Mouse (Mus musculus) heart, embryonic 14.5 days (tissue): Measurements from ENCODE around the gene Lysmd1. TPM values are rescaled to one million over a fixed set of nuclear protein-coding genes. Genes with fewer than 3 reads are reported as not detected.

Source experiments
- ATAC-seq: fragments of 200-750 bp; cut with Nextera tagmentation; 2 replicates; pipeline ENCODE4 v1.8.0; 2017; ENCODE audit warnings: low read depth, moderate TSS enrichment; ENCODE audit not compliant: insufficient number of reproducible peaks, insufficient read depth, low FRiP score
- H3K27ac ChIP-seq, 2 experiments: fragments of 200-500 bp in 1 of 2; fragments of 300-500 bp in 1 of 2; sonication (generic) in 1 of 2; replicated peaks in 1 of 2; 2 replicates each; pipeline ENCODE4 v1.5.1; 2012 to 2014; ENCODE audit warnings: low read depth in 2 of 2, low read length in 2 of 2, control low read depth in 1 of 2, mild to moderate bottlenecking in 1 of 2, mixed read lengths in 1 of 2; ENCODE audit not compliant: control insufficient read depth in 1 of 2, insufficient read depth in 1 of 2
- H3K27me3 ChIP-seq: fragments of 300-500 bp; sonication (generic); 2 replicates; pipeline ENCODE4 v1.6.1; 2014; ENCODE audit warnings: mild to moderate bottlenecking, low read length, control low read depth; ENCODE audit not compliant: control insufficient read depth, insufficient read depth
- H3K36me3 ChIP-seq: fragments of 300-500 bp; sonication (generic); 2 replicates; pipeline ENCODE4 v1.6.1; 2014; ENCODE audit warnings: mild to moderate bottlenecking, control low read depth, low read length, mixed read lengths; ENCODE audit not compliant: control insufficient read depth, insufficient read depth
- H3K4me1 ChIP-seq, 2 experiments: fragments of 200-500 bp in 1 of 2; fragments of 300-500 bp in 1 of 2; sonication (generic) in 1 of 2; 2 replicates each; pipeline ENCODE4 v1.6.1; 2012 to 2014; ENCODE audit warnings: low read length in 2 of 2, control low read depth in 1 of 2, mixed read lengths in 1 of 2; ENCODE audit not compliant: control insufficient read depth in 2 of 2, insufficient read depth in 2 of 2
- H3K4me2 ChIP-seq: fragments of 300-500 bp; sonication (generic); 2 replicates; pipeline ENCODE4 v1.6.1; 2014; ENCODE audit warnings: mild to moderate bottlenecking, low read length
- H3K4me3 ChIP-seq, 2 experiments: fragments of 200-500 bp in 1 of 2; fragments of 300-500 bp in 1 of 2; sonication (generic) in 1 of 2; 2 replicates each; pipeline ENCODE4 v1.5.1; 2012 to 2014; ENCODE audit warnings: low read length in 2 of 2, mild to moderate bottlenecking in 2 of 2, control low read depth in 1 of 2, low read depth in 1 of 2, moderate library complexity in 1 of 2; ENCODE audit not compliant: control insufficient read depth in 1 of 2, insufficient read depth in 1 of 2
- H3K9ac ChIP-seq: fragments of 300-500 bp; sonication (generic); 2 replicates; pipeline ENCODE4 v1.6.1; 2014; ENCODE audit warnings: mild to moderate bottlenecking, low read length
- H3K9me3 ChIP-seq: fragments of 300-500 bp; sonication (generic); 2 replicates; pipeline ENCODE4 v1.6.1; 2016; ENCODE audit warnings: low read length, control low read depth; ENCODE audit not compliant: control insufficient read depth
- WGBS: fragments of 180-500 bp; shearing (Covaris S2); extraction: QIAGEN DNeasy Blood & Tissue Kit; methylation state at CpG from one replicate; pipeline ENCODE4 v1.1.7; 2014; 5-methylcytosine and 5-hydroxymethylcytosine counted together
- polyA plus RNA-seq: library from polyadenylated mRNA; unstranded; fragments of >200 nt; fragmentation: Nextera tagmentation; extraction: Ambion mirVana; gene quantifications from 2 replicates; pipeline ENCODE4 v1.2.1, GENCODE M21; 2014

Lysmd1 gene
- polyA plus RNA-seq, 1 experiment from 2014 or later: 8.1 TPM

DNA sequence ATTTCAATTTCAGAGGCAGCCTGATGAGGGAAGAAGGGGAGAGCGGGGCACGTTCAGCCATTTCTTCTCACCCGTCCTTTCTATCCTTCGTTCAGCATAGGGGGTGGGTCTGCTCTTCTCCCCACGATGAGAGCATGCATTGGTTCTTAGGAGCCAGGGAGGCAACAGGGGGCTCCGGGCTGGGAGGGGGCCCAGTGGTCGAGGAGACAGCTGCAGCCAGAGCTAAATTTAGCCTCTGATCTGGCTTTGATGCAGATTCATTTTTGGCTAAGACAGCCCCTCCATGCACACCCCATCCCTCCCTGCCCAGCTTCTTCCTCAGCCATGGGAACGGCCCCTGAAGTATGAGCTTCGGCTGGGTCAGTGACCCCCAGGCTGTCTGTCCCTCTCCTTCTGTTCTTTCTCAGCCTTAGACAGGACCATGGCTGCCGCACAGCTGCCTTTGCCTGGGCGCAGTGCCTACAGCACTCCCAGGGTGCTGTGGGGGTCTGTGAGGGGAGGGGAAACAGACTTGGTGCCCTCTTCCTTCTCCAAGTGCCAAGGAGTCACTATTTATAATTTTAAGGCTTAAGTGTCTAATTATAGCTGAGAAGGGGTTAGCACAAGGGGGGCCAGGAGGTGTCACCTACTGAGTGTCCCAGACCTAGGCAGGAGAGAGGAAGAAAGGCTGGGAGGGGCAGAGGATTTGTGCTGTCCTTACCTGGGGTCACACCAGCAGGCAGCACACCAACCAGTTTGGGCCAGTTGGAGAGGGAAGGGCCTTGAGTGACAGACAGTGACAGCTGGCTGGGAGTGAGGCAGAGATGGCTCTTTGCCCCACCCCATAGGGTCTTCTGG lies 29.7 kb downstream of the Lysmd1 start:
- Histone ChIP-seq H3K27me3 (no peaks in the 10 kb centered on the region; the same call in 1 of the 2 replicates), H3K36me3 (peaks cover 7% of the 10 kb centered on the region; the same call in 1 of the 2 replicates), H3K4me2 (peak overlapping the region; percentile 11; the same call in 1 of the 2 replicates), H3K27ac (no peak overlapping the region), H3K4me1 (peaks cover 20 to 39% of the 10 kb centered on the region in 2 experiments), H3K9ac (no peak overlapping the region), H3K4me3 (no peak overlapping the region), H3K9me3 (no peaks in the 10 kb centered on the region)
- WGBS: 46% methylated on average over 11 of the region's 11 CpGs
- ATAC-seq: no peak

DNA sequence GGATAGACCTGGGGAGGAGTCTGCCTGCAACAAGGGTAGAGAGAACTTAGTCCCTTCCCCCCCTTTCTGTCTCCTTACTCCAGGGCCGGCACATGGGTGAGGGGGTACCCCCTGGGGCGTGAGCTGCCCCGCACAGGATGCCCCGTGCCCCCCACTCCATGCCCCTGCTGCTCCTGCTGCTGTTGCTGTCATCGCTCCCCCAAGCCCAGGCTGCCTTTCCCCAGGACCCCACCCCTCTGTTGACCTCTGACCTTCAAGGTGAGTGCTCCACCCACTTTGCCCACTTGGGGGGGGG lies 30.3 kb downstream of the Lysmd1 start:
- Histone ChIP-seq H3K4me1 (peaks cover 20 to 39% of the 10 kb centered on the region in 2 experiments), H3K27ac (no peak overlapping the region), H3K36me3 (peaks cover 10% of the 10 kb centered on the region; the same call in 1 of the 2 replicates), H3K9ac (no peak overlapping the region), H3K27me3 (peaks cover 2% of the 10 kb centered on the region), H3K9me3 (no peaks in the 10 kb centered on the region), H3K4me3 (no peak overlapping the region), H3K4me2 (0 out of 2 replicates have a peak overlapping the region, but pooled peaks have one; percentile 11)
- ATAC-seq: no peak
- WGBS: 78% methylated on average over 5 of the region's 5 CpGs

DNA sequence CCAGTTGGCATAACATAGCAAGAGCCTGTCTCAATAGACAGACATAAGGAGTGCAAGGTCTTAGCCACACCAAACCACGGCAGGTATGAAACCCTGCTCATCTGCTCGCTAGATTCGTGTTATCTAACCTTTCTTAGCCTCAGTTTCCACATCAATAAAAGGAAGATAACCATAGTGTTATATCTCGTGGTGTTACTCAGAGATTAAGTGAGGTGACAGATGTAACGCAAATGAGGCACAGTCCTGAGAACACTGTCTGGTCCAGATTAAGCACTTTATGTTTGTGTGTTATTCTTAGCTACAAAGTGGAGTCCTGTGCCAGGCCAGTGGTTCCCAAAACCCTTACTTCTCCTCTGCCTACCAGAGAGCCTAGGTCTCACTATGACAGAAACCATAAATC lies 31.0 kb downstream of the Lysmd1 start:
- WGBS: 46% methylated on average over 5 of the region's 5 CpGs
- no peak overlapping the region for H3K9ac ChIP-seq
- H3K4me1 ChIP-seq: peaks cover 20 to 35% of the 10 kb centered on the region in 2 experiments
- no peak overlapping the region for H3K27ac ChIP-seq
- no peak for ATAC-seq
- no peaks in the 10 kb centered on the region for H3K9me3 ChIP-seq
- H3K36me3 ChIP-seq: peaks cover 16% of the 10 kb centered on the region; the same call in 1 of the 2 replicates
- peaks cover 8% of the 10 kb centered on the region for H3K27me3 ChIP-seq
- no peak overlapping the region for H3K4me2 ChIP-seq
- no peak overlapping the region for H3K4me3 ChIP-seq

GRCm38 (mm10) chr3:95169996-95170395 lies 36.1 kb downstream of the Lysmd1 start:
- Histone ChIP-seq H3K4me2 (no peak overlapping the region), H3K4me3 (no peak overlapping the region), H3K9ac (no peak overlapping the region), H3K36me3 (peaks cover 30% of the 10 kb centered on the region), H3K4me1 (peaks cover 0 to 16% of the 10 kb centered on the region in 2 experiments; a peak in 3 of 4 replicates), H3K9me3 (no peaks in the 10 kb centered on the region), H3K27ac (no peak overlapping the region), H3K27me3 (peaks cover 55% of the 10 kb centered on the region)
- no peak for ATAC-seq
- WGBS: 84% methylated on average over 10 of the region's 10 CpGs

DNA sequence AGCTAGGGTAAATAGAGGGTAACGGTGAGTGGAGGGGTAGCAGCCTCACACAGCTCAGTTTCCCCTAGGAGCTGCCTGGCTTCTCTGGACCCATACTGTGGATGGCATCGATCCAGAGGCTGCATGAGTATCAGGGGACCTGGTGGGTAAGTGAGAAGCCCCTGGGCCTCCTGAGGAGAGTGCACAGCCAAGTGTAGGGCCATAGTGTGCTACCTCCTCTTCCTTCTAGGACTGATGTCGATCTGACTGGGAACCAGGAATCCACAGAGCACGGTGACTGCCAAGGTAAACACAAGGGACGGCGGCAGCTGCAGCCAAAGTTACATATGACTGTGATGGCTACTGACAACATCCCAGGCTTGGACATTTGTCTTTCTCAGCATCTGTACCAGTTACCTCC lies 37.2 kb downstream of the Lysmd1 start:
- Histone ChIP-seq H3K27ac (no peak overlapping the region), H3K4me1 (peaks cover 0 to 16% of the 10 kb centered on the region in 2 experiments; a peak in 3 of 4 replicates), H3K36me3 (peaks cover 27% of the 10 kb centered on the region), H3K4me3 (no peak overlapping the region), H3K4me2 (no peak overlapping the region), H3K27me3 (peaks cover 55% of the 10 kb centered on the region), H3K9me3 (no peaks in the 10 kb centered on the region), H3K9ac (no peak overlapping the region)
- 71% methylated on average over 6 of the region's 6 CpGs for WGBS
- no peak for ATAC-seq

DNA sequence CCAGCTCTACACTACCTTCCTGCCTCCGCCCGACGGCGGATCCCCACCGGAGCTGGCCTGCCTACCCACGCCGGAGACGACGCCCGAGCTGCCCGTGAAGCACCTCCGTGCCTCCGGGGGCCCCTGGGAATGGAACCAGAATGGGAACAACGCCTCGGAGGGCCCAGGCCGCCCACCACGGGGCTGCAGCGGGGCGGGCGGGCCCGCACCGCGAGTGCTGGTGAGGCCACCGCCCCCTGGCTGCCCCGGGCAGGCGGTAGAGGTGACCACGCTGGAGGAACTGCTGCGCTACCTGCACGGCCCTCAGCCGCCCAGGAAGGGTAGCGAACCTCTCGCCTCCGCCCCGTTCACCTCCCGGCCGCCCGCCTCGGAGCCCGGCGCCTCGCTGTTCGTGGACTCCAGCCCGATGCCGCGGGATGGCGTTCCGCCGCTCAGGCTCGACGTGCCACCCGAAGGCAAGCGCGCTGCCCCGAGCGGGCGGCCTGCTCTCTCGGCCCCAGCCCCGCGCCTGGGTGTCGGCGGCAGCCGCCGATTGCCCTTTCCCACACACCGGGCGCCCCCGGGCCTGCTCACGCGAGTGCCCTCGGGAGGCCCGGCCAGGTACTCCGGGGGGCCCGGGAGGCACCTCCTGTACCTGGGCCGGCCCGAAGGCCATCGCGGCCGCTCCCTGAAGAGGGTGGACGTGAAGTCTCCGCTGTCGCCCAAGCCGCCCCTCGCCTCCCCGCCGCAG lies 38.8 kb downstream of the Lysmd1 start:
- peak overlapping the region; percentile 25; the same call in 1 of the 2 replicates for H3K9ac ChIP-seq
- WGBS: 14% methylated on average over 82 of the region's 84 CpGs

DNA sequence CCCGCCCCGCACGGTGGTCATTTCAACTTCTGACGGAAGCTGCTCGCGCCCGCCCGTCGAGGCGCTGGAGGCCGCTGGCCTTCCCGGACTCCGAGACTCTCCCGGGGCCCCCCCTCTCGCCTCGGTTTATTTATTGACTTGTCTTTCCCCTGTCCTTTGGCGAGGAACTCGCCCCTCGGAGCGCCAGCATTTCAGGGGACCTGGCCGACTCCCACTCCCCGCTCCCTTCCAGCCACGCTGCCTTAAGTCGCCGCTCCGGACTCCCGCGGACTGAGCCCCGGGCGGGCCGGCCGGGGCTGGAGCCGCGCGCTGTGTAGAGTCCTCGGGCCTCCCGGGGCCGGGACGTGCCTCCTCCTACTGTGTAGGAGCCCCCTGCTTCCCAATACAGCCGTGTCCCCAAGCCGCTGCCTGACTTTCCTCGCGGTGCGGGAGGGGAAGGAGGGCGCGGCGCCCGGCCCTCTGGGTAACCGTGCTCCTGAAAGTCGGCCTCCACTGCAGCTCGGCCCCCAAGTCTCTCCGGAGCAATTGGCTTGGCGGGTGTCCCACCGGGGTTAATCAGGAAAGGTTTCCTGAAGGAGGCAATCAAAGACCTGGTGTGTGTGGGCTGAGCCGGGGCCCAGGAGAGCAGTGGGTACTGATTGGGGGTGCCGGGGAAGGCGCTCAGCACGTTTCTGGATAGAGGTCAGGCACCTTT lies 39.5 kb downstream of the Lysmd1 start:
- Histone ChIP-seq H3K9me3 (no peaks in the 10 kb centered on the region), H3K4me3 (peak overlapping the region; percentile 31 to 41), H3K9ac (peak overlapping the region; percentile 60), H3K27me3 (peaks cover 55% of the 10 kb centered on the region), H3K36me3 (peaks cover 24% of the 10 kb centered on the region), H3K4me1 (peaks cover 0 to 16% of the 10 kb centered on the region in 2 experiments; a peak in 3 of 4 replicates), H3K27ac (no peak overlapping the region), H3K4me2 (peak overlapping the region; percentile 76)
- WGBS: 2% methylated on average over 56 of the region's 58 CpGs
- ATAC-seq: 0 out of 2 replicates have a peak, but pooled peaks have one; percentile 10

More for the DNA sequence above, 38.8 kb downstream of the Lysmd1 start:
- H3K4me1 ChIP-seq: peaks cover 0 to 16% of the 10 kb centered on the region in 2 experiments; a peak in 3 of 4 replicates
- H3K4me3 ChIP-seq: peak overlapping the region; percentile 31 to 41; a peak in 2 of 4 replicates
- peaks cover 55% of the 10 kb centered on the region for H3K27me3 ChIP-seq
- H3K36me3 ChIP-seq: peaks cover 24% of the 10 kb centered on the region
- no peaks in the 10 kb centered on the region for H3K9me3 ChIP-seq
- 0 out of 2 replicates have a peak, but pooled peaks have one; percentile 20 for ATAC-seq
- peak overlapping the region; percentile 76 for H3K4me2 ChIP-seq
- H3K27ac ChIP-seq: no peak overlapping the region
